Mouse (Mus musculus) skeletal muscle tissue, postnatal 0 days (tissue): ENCODE results near the gene Ddx49. TPM values are rescaled to one million over a fixed set of nuclear protein-coding genes. Genes with fewer than 3 reads are reported as not detected.

ENCODE experiments used
- polyA plus RNA-seq: library from polyadenylated mRNA; unstranded; fragments of >200 nt; fragmentation: Nextera tagmentation; extraction: Ambion mirVana; gene quantifications from 2 replicates; pipeline ENCODE4 v1.2.1, GENCODE M21; 2015

Ddx49 gene
- 22.4 and 27.8 TPM in 2 replicates for polyA plus RNA-seq

DNA sequence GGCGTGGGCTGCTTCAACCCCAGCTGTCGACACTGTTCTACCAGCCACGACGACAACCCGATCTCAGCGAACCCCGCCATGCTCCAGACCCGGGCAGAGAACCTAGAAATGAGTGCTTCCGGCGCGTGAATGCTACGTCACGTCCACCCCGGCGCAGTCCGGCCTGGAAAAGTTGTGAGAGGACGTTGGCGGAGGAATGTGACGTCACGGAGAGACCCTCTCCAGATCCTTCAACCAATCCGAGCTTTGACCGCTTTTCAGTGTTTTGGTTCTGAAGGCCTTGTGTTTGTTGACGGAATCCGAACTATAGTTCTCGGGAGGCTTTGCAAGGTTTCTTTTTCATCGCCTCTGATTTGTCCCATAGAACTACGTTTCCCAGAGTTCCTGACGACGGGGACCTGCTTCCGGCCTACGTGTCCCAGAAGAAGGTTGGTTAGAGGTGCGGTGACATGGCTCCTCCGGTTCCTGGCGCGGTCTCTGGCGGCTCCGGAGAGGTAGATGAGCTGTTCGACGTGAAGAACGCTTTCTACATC is at the start of gene Ddx49, which contains the start of gene Cope:
Gene Ddx49, minus strand, starts transcription at position 132 of the 533 bp plus-strand sequence.
Gene Cope, plus strand, starts transcription at position 161 of the 533 bp plus-strand sequence.

DNA sequence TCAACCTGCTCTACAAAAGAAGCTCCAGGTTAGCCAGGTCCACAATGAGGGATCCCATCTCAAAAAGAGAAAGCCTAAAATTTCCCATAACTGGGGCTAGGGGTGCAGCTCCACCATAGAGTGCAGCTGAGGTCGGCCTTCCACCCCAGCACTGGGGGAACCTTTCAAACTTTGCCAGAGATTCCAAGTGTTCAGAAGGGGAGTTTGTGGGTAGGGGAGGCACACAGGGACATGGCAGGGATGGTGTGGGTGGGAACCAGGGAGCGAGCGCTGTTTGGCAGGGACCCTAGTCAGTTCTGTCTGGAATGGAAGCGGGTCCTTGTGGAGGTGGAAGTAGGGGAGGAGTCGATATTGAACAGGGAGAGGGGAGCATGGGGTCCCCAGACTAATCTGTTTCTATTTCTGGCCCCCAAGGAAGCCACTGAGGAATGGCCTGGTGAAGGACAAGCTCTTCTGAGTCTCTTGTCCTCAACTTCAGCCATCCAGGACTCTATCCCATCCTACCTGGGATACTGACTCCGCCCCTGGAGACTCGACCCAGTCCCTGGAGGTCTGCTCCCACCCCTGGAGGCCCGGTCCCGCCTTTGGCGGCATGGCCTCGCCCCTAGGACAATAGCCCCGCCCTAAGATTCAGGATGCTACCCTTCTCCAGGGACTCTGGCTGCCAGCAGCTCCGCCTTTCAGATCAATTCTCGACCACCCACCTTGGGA is 27.0 kb upstream of the Ddx49 start, which contains the start of gene Gdf1:
Gene Gdf1, plus strand, starts transcription at position 694 of the 711 bp plus-strand sequence.

DNA sequence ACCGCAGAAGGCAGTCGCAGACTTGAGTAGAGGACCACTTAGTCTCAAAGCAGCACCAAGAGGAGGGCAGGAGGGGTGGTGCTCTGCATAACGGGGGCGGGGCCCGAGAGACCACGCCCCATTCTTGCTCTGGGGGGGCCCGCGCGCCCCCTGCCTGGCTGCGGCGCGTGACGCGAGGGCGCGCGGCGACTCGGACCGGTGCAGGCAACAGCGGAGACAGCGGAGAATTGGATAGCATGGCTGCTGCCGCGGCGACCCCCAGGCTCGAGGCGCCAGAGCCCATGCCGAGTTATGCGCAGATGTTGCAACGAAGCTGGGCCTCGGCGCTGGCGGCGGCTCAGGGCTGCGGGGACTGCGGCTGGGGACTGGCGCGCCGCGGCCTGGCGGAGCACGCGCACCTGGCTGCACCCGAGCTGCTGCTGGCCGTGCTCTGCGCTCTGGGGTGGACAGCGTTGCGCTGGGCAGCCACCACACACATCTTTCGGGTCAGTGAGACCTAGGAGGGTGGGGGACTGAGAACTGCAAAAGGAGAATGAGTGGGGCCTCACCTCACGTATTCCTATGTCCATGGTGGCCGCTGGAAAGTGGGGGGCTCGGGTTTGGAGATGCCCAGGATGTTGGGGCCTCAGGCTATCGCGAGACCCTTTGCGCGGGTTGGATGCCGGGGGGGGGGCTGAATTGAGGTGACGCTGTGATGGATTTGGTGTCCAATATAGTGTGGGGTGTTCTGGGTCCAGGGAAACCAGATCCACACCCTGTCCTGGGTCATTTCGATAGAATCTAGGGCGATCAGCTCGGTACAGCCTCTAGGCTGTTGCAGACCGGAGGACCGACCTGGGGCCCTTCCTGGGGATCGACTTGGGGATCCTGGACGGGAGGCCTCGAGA is 13.6 kb upstream of the Ddx49 start, which contains the start of gene Cers1:
Gene Cers1, plus strand, starts transcription at position 152 of the 887 bp plus-strand sequence.

DNA sequence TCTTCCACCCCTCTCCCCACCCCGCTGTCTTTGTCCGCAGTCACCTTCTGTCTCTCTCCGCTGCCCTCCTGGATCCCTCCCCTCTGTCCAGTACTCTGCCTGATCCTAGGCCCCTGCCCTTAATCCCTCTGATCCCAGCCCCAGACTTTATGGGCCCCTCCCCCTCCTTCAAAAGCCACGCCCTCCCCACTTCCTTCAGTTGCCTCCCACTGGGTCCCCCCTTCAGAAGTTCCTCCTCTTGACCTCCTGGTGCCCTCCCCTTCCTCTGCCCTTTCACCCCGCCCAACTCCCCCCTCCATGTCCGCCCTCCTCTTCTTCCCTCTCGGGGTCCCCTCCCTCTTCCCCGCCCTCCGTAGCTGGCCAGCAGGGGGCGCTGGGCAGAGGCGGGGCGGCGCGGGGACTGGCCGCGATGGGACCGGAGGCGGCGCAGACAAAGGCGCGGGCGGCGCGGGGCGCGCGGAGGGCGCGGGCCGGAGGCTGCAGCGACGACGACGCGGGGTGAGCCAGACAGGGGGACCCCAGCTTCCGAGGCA is 19.6 kb downstream of the Ddx49 start, which contains the start of gene Homer3:
Gene Homer3, plus strand, starts transcription at position 225 of the 533 bp plus-strand sequence.

Other genes starting within 250 kb of the Ddx49 start
- gene Tm6sf2, start 229.6 kb downstream of the Ddx49 start, polyA plus RNA-seq, result 0.19 TPM in 1 of 2 replicates, not detected in the other
- gene Hapln4, start 219.0 kb downstream of the Ddx49 start, polyA plus RNA-seq, result not detected in 2 replicates
- gene Ncan, start 181.6 kb downstream of the Ddx49 start, polyA plus RNA-seq, result 0.01 TPM in 2 replicates
- 9.9 and 13.2 TPM in 2 replicates for gene Nr2c2ap, start 171.2 kb downstream of the Ddx49 start, polyA plus RNA-seq
- gene Rfxank, start 163.3 kb downstream of the Ddx49 start, polyA plus RNA-seq, result 10.4 and 10.5 TPM in 2 replicates
- 23.9 and 24.5 TPM in 2 replicates for gene Borcs8, start 163.0 kb downstream of the Ddx49 start, polyA plus RNA-seq
- gene Mef2b, start 162.8 kb downstream of the Ddx49 start, polyA plus RNA-seq, result 0.35 and 0.50 TPM in 2 replicates
- gene Tmem161a, start 130.1 kb downstream of the Ddx49 start, polyA plus RNA-seq, result 57.1 and 62.8 TPM in 2 replicates
- 11.5 and 12.0 TPM in 2 replicates for gene Slc25a42, start 90.2 kb downstream of the Ddx49 start, polyA plus RNA-seq
- 16.0 and 16.7 TPM in 2 replicates for gene Sugp2, start 68.3 kb downstream of the Ddx49 start, polyA plus RNA-seq
- gene Armc6, start 68.0 kb downstream of the Ddx49 start, polyA plus RNA-seq, result 18.4 and 19.5 TPM in 2 replicates
- gene Homer3, start 19.7 kb downstream of the Ddx49 start, polyA plus RNA-seq, result 10.6 and 15.7 TPM in 2 replicates
- 216 and 248 TPM in 2 replicates for gene Cope, start within 50 bp of the Ddx49 start, polyA plus RNA-seq
- gene Cers1, start 13.3 kb upstream of the Ddx49 start, polyA plus RNA-seq, result 18.4 and 21.9 TPM in 2 replicates
- gene Gdf1, start 27.3 kb upstream of the Ddx49 start, polyA plus RNA-seq, result 4.1 and 4.4 TPM in 2 replicates
- gene Upf1, start 50.8 kb upstream of the Ddx49 start, polyA plus RNA-seq, result 7.2 and 8.6 TPM in 2 replicates
- 0.58 and 5.8 TPM in 2 replicates for gene Comp, start 71.1 kb upstream of the Ddx49 start, polyA plus RNA-seq
- gene Crtc1, start 137.1 kb upstream of the Ddx49 start, polyA plus RNA-seq, result 6.5 and 7.8 TPM in 2 replicates
- gene Klhl26, start 174.5 kb upstream of the Ddx49 start, polyA plus RNA-seq, result 8.6 and 8.7 TPM in 2 replicates
- gene Tmem59l, start 184.9 kb upstream of the Ddx49 start, polyA plus RNA-seq, result 0.12 TPM in 1 of 2 replicates, not detected in the other
- gene Crlf1, start 190.7 kb upstream of the Ddx49 start, polyA plus RNA-seq, result 4.2 and 4.5 TPM in 2 replicates
- 123 and 148 TPM in 2 replicates for gene Rex1bd, start 204.3 kb upstream of the Ddx49 start, polyA plus RNA-seq
- gene Uba52, start 208.3 kb upstream of the Ddx49 start, polyA plus RNA-seq, result 788 and 817 TPM in 2 replicates
- 144 and 162 TPM in 2 replicates for gene Fkbp8, start 225.2 kb upstream of the Ddx49 start, polyA plus RNA-seq
- 64.4 and 69.8 TPM in 2 replicates for gene Kxd1, start 225.5 kb upstream of the Ddx49 start, polyA plus RNA-seq
- gene Ell, start 237.0 kb upstream of the Ddx49 start, polyA plus RNA-seq, result 11.2 and 11.9 TPM in 2 replicates